Mouse (Mus musculus): ENCODE results near the gene Pou5f1.

- TF ChIP-seq EP300 (optimal IDR thresholded peaks at IDR 0.05) (no peak), CTCF (IDR thresholded peaks at IDR 0.05; ENCODE audit: low read depth) (peak; percentile 75)
These were observed 3.5 kb downstream of the Pou5f1 start for GRCm38 (mm10) chr17:35509284-35509683.
